Mouse (Mus musculus): ENCODE measurements around the gene Ackr3.
A peak's percentile ranks its signal among the peaks of the same experiment; 100 is the strongest.

Ackr3 gene

GRCm38 (mm10) chr1:90231591-90232490, 28.1 kb downstream of the Ackr3 start:
- DNase-seq = no peak

GRCm38 (mm10) chr1:90232491-90232885, 28.7 kb downstream of the Ackr3 start:
- DNase-seq = no peak

DNA sequence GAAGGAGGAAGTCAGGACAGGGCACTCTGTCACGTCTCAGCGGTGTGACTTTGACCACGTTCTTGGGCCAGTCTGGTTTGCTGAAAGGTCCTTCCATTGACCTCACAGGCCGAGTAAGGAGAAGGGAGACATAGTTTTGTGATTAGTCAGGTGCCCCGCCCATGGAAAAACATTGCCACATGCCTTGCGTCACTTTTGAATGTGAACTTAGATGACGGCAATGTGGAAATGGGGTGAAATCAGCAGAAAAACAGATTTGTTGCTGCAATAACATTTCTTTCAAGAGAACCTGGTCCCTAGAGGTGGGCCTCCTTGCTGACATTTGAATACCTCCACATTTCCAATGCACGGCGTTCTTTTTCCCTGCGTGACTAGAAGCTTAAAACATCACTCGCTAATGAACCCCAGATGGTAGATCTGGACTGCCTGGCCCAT, 30.9 kb downstream of the Ackr3 start:
- DNase-seq = no peak

DNA sequence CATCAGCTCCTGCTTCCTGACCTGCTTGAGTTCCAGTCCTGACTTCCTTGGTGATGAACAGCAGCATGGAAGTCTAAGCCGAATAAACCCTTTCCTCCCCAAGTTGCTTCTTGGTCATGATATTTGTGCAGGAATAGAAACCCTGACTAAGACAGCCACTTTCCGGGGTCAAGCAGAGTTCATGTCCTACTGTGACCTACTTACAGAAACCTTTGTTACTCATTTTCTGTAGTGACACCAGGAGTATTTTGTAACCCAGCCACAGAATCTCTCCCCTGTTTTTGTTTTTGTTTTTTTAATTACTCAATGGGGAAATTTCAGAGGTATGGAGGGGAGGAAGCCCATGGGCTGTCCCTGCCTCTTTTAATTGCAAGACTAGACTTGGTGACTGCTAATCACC, 32.9 kb downstream of the Ackr3 start:
- no peak for DNase-seq

DNA sequence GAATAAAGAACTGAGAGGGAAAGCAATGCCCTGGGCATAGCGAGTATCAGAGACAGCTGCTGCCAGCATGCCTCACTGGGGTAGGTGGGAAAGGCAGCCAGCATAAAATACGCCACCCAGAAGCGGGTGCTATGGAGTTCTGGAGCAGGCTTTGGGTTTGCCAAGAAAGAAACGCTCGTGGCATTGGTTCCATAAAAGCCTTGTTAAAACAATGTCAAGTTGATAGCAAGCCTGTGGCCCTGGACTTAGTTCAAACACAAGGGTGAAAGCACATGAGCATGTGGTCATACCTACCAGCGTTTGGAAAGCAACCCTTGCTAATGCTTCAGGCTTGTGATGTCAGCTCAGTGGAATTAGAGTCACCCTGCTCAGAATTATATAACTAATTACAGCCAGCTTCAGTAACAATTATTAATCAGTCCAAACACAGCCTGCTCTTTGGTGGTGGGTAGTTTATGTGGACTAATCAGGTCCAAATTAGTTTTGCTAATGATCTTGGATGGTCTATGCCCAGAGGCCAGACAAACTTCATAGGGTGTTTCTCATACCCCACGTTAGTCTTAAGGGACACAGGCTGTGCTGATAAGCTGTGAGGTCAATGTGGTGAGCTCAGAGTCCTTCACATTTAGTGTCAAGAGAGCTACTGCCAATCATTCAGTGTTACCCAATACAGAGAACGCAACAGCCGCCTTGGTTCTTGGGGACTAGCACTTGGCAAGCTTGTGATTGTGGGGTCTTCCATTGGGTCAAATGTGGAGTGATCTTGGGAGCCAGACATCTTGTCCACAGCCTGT, 34.5 kb downstream of the Ackr3 start:
- DNase-seq = no peak

DNA sequence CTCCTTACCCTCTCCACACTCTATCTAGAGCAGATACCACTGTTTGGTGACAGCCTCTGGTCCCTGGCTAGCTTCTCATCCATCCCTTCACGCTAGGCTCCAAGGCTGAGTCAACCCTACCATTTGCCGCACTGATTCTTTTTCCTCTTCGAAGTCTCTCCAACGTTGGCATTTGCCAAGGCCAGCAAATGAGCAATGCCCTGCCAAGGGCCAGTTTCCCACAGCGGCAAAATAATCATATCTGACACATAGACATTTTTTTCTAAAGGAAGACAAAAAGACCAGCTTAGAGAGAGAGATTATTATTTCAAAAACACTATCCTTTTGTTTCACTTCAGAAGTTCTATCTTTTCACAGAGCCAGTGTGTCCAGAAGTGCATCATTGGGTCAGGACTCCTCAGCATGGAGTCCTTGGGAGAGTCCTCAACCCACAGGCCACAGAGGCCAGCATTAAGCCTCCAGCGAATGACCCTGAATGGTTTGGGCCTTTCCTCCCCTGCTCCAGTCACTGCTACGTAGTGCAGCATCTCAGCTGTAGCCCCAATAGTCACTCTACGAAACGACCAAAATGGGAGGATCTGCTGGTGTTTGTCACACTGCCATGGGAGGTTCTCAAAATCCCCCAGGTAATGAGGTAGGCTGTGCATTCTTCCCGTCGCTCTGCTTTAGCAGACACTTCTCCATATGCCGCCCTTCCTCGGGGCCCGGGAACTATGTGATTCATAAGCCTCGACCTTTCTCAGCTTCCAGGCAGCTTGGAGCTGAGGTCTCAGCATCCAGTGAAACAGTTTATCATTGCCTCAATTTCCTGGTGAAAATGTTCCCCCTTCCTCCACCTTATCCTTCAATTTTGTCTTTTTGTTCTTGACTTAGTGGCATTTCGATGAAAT, 35.8 kb downstream of the Ackr3 start:
- DNase-seq = no peak

DNA sequence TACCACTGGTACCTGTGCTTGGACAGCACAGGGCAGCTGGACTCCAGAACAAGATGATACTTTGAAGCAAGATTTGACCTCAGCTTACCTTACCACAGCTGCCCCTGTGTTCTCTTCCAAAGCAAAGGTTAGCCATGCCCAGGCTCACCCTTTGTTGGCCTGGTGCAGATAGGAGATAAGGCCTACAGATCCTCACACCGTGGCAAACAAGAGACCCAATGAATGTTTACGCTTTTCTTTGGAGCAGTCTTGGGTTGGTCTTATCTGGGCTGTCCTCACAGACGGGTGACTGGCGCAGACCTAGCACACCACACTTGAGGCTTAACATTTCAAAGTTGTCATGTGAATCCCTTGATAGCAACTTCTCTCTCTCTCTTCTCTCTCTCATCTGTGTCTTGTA, 36.5 kb downstream of the Ackr3 start:
- no peak for DNase-seq

DNA sequence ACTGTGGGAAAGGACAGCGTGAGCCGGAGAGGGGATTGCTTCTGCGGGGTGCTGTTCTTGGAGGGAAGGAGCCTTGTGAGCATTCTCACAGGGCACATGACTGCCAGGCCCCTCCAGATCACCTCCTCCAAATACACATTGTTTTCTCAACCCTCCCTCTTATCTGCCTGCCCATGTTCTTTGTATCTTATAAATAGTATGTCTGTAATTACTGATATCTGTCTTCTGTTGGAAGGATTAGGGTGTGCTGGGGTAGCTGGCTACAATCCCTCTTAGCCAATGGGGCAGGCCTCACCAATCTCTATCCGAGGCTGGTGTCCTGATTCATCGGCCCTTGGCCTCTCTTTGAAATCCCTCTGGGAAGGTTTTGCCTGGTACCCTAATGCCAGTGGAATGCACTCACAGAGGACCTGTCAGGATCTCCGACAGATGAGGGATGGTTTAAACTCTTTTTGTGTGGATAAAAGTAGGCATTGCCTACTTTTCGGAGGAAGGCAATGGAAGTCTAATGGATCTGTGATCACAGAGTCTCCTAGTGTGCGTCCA, 38.7 kb downstream of the Ackr3 start:
- no peak for DNase-seq

- DNase-seq = no peak
Observed at GRCm38 (mm10) chr1:90244537-90244936, 40.8 kb downstream of the Ackr3 start.

DNA sequence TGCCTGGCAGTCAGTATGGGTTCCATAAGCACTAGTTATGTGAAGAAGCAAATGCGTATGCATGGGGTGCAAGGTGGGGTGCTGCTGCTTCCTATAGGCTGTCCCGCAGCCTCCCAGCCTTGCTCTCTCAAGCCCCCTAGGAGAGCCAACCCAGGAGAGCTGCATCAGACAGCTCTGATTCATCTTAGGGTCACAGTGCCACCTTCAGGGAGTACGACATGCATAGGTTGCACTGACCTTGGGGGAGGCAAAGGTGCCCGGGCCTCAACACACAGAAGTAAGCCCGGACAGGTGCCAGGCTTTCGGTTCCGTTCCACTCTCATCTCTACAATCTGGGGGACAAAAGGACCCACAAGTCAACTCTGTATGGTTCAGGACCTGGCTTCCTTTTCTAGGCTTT, 41.8 kb downstream of the Ackr3 start:
- no peak for DNase-seq

DNA sequence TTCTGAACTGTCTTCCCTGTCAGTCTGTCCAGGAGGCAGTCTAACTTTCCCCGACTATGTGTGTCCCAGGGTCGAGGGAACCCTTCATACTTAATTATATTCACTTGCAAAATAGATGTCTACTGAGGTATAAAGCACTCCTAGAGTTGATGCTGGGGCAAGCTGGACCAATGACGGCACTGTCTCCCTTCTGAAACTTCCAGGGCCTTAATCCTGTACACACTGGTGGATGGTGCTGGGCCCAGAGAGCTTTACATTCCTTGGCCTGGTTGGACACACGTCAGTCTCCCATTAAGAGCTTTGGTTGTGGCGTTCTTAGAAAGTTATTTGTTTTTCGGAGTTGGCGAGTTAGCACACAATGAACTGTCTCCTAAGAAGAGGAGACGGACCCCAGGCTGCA, 42.3 kb downstream of the Ackr3 start:
- DNase-seq = no peak

DNA sequence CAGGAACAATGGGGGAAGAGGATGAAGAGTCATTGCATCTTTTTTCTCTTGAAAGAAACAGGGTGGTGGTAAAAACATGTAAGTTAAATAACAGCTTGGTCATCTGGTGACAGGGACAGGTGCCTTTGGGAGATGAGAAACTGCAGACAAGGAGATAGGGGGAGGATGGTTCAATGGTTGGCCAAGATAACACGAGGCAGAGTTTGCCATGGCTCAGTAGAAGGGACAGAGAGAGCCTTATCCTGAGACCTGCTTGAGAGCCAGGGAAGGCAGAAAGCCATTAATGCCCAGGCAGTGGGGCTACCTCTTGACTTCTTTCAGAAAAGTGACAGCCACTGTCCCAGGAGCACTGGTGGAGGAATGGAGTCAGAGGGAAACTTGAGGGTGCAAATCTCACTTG, 43.0 kb downstream of the Ackr3 start:
- no peak for DNase-seq

- DNase-seq = no peak
Observed at GRCm38 (mm10) chr1:90247234-90247633, 43.5 kb downstream of the Ackr3 start.

- no peak for DNase-seq
Observed at GRCm38 (mm10) chr1:90247756-90248541, 44.2 kb downstream of the Ackr3 start.

GRCm38 (mm10) chr1:90248966-90249735, 45.4 kb downstream of the Ackr3 start:
- peak; percentile 67 for DNase-seq

GRCm38 (mm10) chr1:90250419-90250818, 46.6 kb downstream of the Ackr3 start:
- DNase-seq = no peak

GRCm38 (mm10) chr1:90251156-90251555, 47.4 kb downstream of the Ackr3 start:
- peak; percentile 60 for DNase-seq

GRCm38 (mm10) chr1:90253465-90253864, 49.7 kb downstream of the Ackr3 start:
- no peak for DNase-seq

GRCm38 (mm10) chr1:90258253-90258887, 54.6 kb downstream of the Ackr3 start:
- no peak for DNase-seq

Data from retina, postnatal 1 day (tissue).